Mouse (Mus musculus) spleen, adult 2 months (tissue): Measurements from ENCODE around the gene Zbtb2. TPM values are rescaled to one million over a fixed set of nuclear protein-coding genes. Genes with fewer than 3 reads are reported as not detected.

Source experiments
- DNase-seq, 2 experiments: peaks; one replicate each; pipeline versions ENCODE4 v3.0.0 to v3.0.0-alpha.2; 2012 to 2021; ENCODE audit warnings: low spot score in 2 of 2, low read depth in 1 of 2
- H3K27ac ChIP-seq: fragments of 200-500 bp; 2 replicates; pipeline ENCODE4 v1.5.1; 2012; ENCODE audit warnings: low read length, inconsistent platforms; ENCODE audit not compliant: insufficient read depth
- H3K27me3 ChIP-seq: fragments of 200-500 bp; 2 replicates; pipeline ENCODE4 v1.6.1; 2012; ENCODE audit warnings: mild to moderate bottlenecking, moderate library complexity, low read length, inconsistent platforms; ENCODE audit not compliant: control insufficient read depth, insufficient read depth
- H3K36me3 ChIP-seq: fragments of 200-500 bp; 2 replicates; pipeline ENCODE4 v1.6.1; 2012; ENCODE audit warnings: mild to moderate bottlenecking, low read length, inconsistent platforms; ENCODE audit not compliant: control insufficient read depth, insufficient read depth
- H3K4me1 ChIP-seq: fragments of 200-500 bp; 2 replicates; pipeline ENCODE4 v1.6.1; 2011; ENCODE audit warnings: inconsistent platforms; ENCODE audit not compliant: control insufficient read depth, insufficient read depth, insufficient read length
- H3K4me3 ChIP-seq: fragments of 200-500 bp; 2 replicates; pipeline ENCODE4 v1.5.1; 2011; ENCODE audit warnings: mild to moderate bottlenecking, inconsistent platforms; ENCODE audit not compliant: insufficient read depth, insufficient read length; ENCODE audit errors: extremely low read depth
- CTCF ChIP-seq: fragments of 200-500 bp; IDR thresholded peaks from 2 replicates; pipeline ENCODE4 v1.5.1; 2011; ENCODE audit warnings: mild to moderate bottlenecking, inconsistent platforms; ENCODE audit not compliant: insufficient read depth, insufficient read length, insufficient replicate concordance; ENCODE audit errors: extremely low read depth
- POLR2A ChIP-seq: fragments of 200-500 bp; IDR thresholded peaks from 2 replicates; pipeline ENCODE4 v1.6.1; 2011; ENCODE audit warnings: low read depth, low read length, inconsistent platforms
- WGBS: fragments of 180-500 bp; shearing (Covaris S2); methylation state at CpG from one replicate; pipeline ENCODE4 v1.1.7; 2018; 5-methylcytosine and 5-hydroxymethylcytosine counted together
- polyA plus RNA-seq: library from polyadenylated mRNA; depleted of rRNA; stranded (reverse); fragments of >200 nt; gene quantifications from 2 replicates; pipeline ENCODE4 v1.2.3, GENCODE M21; 2012

The Zbtb2 gene
- polyA plus RNA-seq, 1 experiment = 10.3 TPM

DNA sequence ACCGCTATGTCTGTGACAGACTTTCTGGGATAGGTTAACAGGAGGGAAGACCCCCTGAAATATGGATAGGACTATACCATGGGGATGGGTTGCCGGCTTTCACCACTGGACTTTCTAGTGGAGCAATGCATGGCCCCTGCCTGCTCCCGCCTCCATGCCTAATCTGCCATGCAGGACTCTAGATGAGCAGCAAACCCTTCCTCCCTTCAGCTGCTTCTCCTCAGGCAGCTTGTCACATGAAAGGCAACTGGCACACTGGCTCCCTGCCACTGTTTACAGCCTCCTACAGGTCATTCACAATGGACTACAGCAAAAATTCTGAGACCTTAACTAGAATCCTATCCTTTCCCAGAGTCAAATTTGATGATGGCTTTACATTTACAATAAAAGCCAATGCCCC, 42.9 kb upstream of the Zbtb2 start:
- no peak for DNase-seq
- Histone ChIP-seq H3K4me1 (peaks cover 9% of the 10 kb centered on the region; the same call in 1 of the 2 replicates), H3K4me3 (no peak overlapping the region), H3K27ac (peak overlapping the region; percentile 52), H3K36me3 (peaks cover 5% of the 10 kb centered on the region), H3K27me3 (no peaks in the 10 kb centered on the region)
- WGBS = 94% methylated on average over 3 of the region's 3 CpGs
- TF ChIP-seq POLR2A (no peak), CTCF (no peak)

DNA sequence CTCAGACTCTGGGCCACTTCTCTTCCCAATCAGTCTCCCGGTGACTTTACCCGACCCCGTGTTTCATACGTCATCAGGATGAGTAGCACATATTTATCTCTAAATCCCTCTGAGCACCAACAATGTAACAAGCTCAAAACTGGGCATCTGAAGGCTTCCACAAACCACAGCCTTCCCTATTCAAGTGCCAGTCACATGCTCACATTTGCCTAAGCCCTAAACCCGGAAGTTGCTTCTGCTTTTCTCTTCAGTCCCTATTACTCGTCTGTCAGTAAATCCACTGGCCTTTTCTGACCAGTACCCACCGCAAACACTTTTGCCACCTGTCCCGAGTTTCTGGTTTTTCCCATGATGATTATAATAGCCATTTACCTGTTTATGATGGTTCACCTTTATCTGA, 42.5 kb upstream of the Zbtb2 start:
- 61% methylated on average over 8 of the region's 8 CpGs for WGBS
- H3K27ac ChIP-seq = peak overlapping the region; percentile 52; the same call in 1 of the 2 replicates
- no peak for TF ChIP-seq POLR2A
- TF ChIP-seq CTCF = no peak
- peaks cover 9% of the 10 kb centered on the region; the same call in 1 of the 2 replicates for H3K4me1 ChIP-seq
- peak in 1 of 2 experiments; percentile 29 for DNase-seq
- H3K27me3 ChIP-seq = no peaks in the 10 kb centered on the region
- H3K36me3 ChIP-seq = peaks cover 8% of the 10 kb centered on the region
- no peak overlapping the region for H3K4me3 ChIP-seq

DNA sequence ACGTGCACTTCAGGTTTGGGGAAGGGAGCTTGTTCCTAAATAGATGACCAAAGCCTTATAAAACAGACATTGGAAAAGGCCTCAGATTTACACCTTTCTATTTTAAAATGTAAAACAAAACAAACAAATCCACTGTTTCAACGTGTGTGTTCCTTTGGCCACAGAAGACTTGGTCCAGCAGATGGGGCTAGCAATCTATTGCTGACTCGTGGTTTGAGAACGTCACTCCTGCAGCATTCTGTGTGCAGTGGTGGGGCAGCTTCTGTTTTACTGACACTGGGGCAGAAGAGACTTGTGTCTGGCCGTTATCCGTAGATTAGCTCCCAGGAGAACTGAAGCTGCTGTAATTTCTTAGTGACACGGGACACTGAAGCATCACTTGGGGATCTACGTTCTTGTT, 37.3 kb upstream of the Zbtb2 start:
- WGBS = 69% methylated on average over 8 of the region's 8 CpGs
- DNase-seq = no peak

DNA sequence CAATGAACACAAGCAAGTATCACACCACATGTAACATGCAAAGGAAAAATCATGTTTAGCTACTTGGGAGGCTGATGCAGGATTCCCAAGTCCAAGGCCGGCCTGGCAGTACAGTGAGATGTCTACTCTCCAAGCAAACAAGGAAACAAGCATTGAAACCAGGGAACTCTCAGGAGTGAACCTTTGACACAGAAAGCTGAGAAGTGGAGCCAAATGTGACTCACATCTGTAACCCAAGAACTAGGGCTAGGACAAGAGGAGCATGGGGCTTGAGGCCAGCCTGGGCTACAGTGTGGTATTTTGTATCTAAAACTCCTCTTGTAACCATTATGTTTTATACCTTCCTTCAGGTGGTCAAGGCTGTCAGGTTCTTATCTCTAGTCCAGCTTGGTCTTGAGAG, 19.3 kb upstream of the Zbtb2 start:
- TF ChIP-seq CTCF (no peak), POLR2A (no peak)
- DNase-seq = no peak
- no peak overlapping the region for H3K27ac ChIP-seq
- no peaks in the 10 kb centered on the region for H3K4me1 ChIP-seq
- WGBS = 94% methylated on average over 1 of the region's 1 CpGs
- no peak overlapping the region for H3K4me3 ChIP-seq
- no peaks in the 10 kb centered on the region for H3K27me3 ChIP-seq
- peaks cover 21% of the 10 kb centered on the region for H3K36me3 ChIP-seq

More for the DNA sequence above, 37.3 kb upstream of the Zbtb2 start:
- no peaks in the 10 kb centered on the region for H3K27me3 ChIP-seq
- H3K27ac ChIP-seq = no peak overlapping the region
- H3K36me3 ChIP-seq = peaks cover 16% of the 10 kb centered on the region
- H3K4me1 ChIP-seq = no peaks in the 10 kb centered on the region
- H3K4me3 ChIP-seq = no peak overlapping the region
- peak; percentile 17; the same call in 1 of the 2 replicates for TF ChIP-seq CTCF
- no peak for TF ChIP-seq POLR2A

DNA sequence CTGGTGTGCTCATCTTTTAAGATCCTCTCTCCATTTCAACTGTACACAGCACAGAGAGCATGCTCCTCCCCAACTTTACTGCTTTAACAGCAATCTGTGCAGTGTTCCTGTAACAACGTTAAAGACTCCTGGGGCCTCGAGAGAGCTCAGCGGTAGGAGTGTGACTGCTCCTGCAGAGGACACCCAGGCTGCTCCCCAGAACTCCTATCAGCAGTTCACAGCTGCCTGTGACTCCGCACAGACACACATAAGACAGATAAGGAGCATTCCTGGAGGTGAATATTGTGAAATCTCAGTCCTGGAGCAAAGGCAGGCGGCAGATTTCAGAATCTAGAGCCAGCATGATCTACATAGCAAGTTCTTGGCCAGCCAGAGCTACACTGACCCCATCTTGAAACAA, 17.6 kb upstream of the Zbtb2 start:
- WGBS = 88% methylated on average over 5 of the region's 5 CpGs
- Histone ChIP-seq H3K36me3 (peaks cover 18% of the 10 kb centered on the region), H3K27me3 (no peaks in the 10 kb centered on the region), H3K4me1 (no peaks in the 10 kb centered on the region), H3K4me3 (no peak overlapping the region), H3K27ac (no peak overlapping the region)
- DNase-seq = no peak
- TF ChIP-seq POLR2A (no peak), CTCF (no peak)

DNA sequence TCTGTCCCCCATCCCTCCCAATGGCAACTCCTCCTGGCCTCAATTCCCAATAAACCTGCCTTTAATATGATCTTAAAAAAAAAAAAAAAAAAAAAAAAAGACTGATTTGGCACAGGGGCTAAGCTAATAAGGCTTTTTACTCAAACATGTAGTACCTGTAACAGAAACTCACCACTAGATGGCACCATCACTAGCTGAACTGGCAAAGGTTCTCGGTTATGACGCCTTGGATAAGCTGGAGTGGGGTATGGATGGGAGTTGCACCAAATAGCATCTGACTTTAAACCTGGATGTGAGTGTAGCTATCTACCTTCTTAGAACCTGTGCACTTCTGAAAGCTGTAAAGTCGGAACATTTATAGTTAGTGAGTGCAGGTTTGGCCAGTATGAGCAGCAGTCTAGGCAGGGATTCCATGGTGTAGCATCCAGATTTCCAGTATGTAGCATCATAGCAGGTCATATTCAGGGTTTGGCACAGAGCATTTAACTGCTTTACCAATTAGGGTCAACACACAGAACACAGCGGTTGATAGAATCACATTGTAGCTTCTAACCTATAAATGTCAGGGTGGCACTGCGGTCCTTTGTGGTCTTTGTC, 17.1 kb upstream of the Zbtb2 start:
- no peaks in the 10 kb centered on the region for H3K27me3 ChIP-seq
- WGBS = 65% methylated on average over 5 of the region's 5 CpGs

DNA sequence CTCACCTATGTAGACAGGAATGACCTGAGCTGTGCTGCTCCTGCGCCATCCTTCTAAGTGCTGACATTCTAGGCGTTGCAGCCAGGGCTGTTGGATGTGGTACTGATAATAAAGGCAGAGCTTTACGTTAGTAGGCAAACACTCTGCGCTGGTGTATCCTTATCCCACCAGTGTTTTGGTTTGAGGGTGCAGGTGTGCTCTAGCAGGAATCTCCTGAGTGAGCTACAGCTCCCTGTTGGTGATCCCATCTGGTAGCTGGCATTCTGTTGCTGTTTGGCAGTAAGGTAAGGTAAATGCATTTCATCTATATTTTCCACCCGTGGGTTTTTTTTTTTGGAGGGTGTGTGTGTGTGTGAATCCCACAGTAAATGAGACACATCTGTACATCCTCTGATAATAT, 10.2 kb upstream of the Zbtb2 start:
- Histone ChIP-seq H3K36me3 (peaks cover 4% of the 10 kb centered on the region; the same call in 1 of the 2 replicates), H3K27ac (no peak overlapping the region), H3K4me1 (0 out of 2 replicates have a peak, but pooled peaks cover 2% of the 10 kb centered on the region), H3K4me3 (no peak overlapping the region), H3K27me3 (no peaks in the 10 kb centered on the region)
- DNase-seq = no peak
- WGBS = 84% methylated on average over 5 of the region's 5 CpGs
- TF ChIP-seq CTCF = no peak
- no peak for TF ChIP-seq POLR2A

More for the DNA sequence above, 17.1 kb upstream of the Zbtb2 start:
- no peaks in the 10 kb centered on the region for H3K4me1 ChIP-seq
- no peak overlapping the region for H3K27ac ChIP-seq
- peak in 1 of 2 experiments; percentile 21 for DNase-seq
- H3K36me3 ChIP-seq = peaks cover 17% of the 10 kb centered on the region
- TF ChIP-seq CTCF (peak; percentile 35; the same call in 1 of the 2 replicates), POLR2A (no peak)
- no peak overlapping the region for H3K4me3 ChIP-seq
